Mouse (Mus musculus) CH12.LX (cell line): ENCODE data around the gene Ift46. TPM values are rescaled to one million over a fixed set of nuclear protein-coding genes. Genes with fewer than 3 reads are reported as not detected.
A peak's percentile ranks its signal among the peaks of the same experiment; 100 is the strongest.

Experiments
- DNase-seq: peaks from one replicate; pipeline ENCODE4 v3.0.0-alpha.2; 2013; ENCODE audit errors: extremely low read depth
- H3K27ac ChIP-seq: 2 replicates; pipeline ENCODE4 v1.5.1; 2012; ENCODE audit warnings: low read depth, mild to moderate bottlenecking, control low read depth, moderate library complexity; ENCODE audit not compliant: insufficient read depth
- H3K27me3 ChIP-seq: replicated peaks from 2 replicates; pipeline ENCODE3; 2012; ENCODE audit warnings: inconsistent platforms
- H3K36me3 ChIP-seq, 2 experiments: replicated peaks in 1 of 2; 2 replicates each; pipeline versions ENCODE3 to v1.6.1; 2012; ENCODE audit warnings: inconsistent platforms in 1 of 2, low read length in 1 of 2, mild to moderate bottlenecking in 1 of 2, mixed read lengths in 1 of 2, moderate library complexity in 1 of 2; ENCODE audit not compliant: control insufficient read depth in 1 of 2, insufficient read depth in 1 of 2
- H3K4me1 ChIP-seq, 2 experiments: 2 replicates each; pipeline ENCODE4 v1.6.1; 2012; ENCODE audit warnings: inconsistent platforms in 1 of 2, moderate library complexity in 1 of 2; ENCODE audit not compliant: insufficient read depth in 2 of 2, control insufficient read depth in 1 of 2
- H3K4me2 ChIP-seq: 2 replicates; pipeline ENCODE4 v1.6.1; 2012; ENCODE audit warnings: low read depth, mild to moderate bottlenecking, control low read depth; ENCODE audit not compliant: poor library complexity, insufficient read depth, severe bottlenecking
- H3K4me3 ChIP-seq, 3 experiments: fragments of 150-350 bp in 1 of 3; sonication (generic) in 1 of 3; replicated peaks in 1 of 3; 2 replicates each; pipeline versions ENCODE3 to v1.5.1; 2011 to 2012; ENCODE audit warnings: low read depth in 2 of 3, low read length in 2 of 3, mild to moderate bottlenecking in 2 of 3, moderate library complexity in 2 of 3, control low read depth in 1 of 3, improper control_type of control experiment in 1 of 3, inconsistent platforms in 1 of 3, mixed read lengths in 1 of 3; ENCODE audit not compliant: poor library complexity in 1 of 3
- H3K79me2 ChIP-seq: replicated peaks from 2 replicates; pipeline ENCODE4 v1.6.1; 2012; ENCODE audit warnings: mild to moderate bottlenecking, moderate library complexity; ENCODE audit not compliant: control insufficient read depth, poor library complexity, insufficient read depth, severe bottlenecking; ENCODE audit errors: extremely low read depth
- H3K9ac ChIP-seq: 2 replicates; pipeline ENCODE4 v1.6.1; 2012; ENCODE audit warnings: low read depth, mild to moderate bottlenecking, control low read depth, moderate library complexity; ENCODE audit not compliant: insufficient read depth
- H3K9me3 ChIP-seq: replicated peaks from 2 replicates; pipeline ENCODE3; 2012; ENCODE audit warnings: low read length, inconsistent platforms, mixed read lengths
- BHLHE40 ChIP-seq: IDR thresholded peaks from 2 replicates; pipeline ENCODE4 v1.6.1; 2011; ENCODE audit warnings: mild to moderate bottlenecking, low read depth, low read length, improper control_type of control experiment
- CHD1 ChIP-seq: IDR thresholded peaks from 2 replicates; pipeline ENCODE4 v1.6.1; 2012; ENCODE audit warnings: low read depth, low read length, improper control_type of control experiment, inconsistent platforms
- CHD2 ChIP-seq: IDR thresholded peaks from 2 replicates; pipeline ENCODE4 v1.6.1; 2011; ENCODE audit warnings: low read length, improper control_type of control experiment
- CTCF ChIP-seq, 2 experiments: IDR thresholded peaks in 1 of 2; conservative IDR thresholded peaks in 1 of 2; 2 replicates each; pipeline ENCODE4 v1.5.1; 2011 to 2012; ENCODE audit warnings: low read depth in 2 of 2, low read length in 2 of 2, improper control_type of control experiment in 1 of 2, inconsistent platforms in 1 of 2, mild to moderate bottlenecking in 1 of 2, moderate library complexity in 1 of 2
- EP300 ChIP-seq: IDR thresholded peaks from 2 replicates; pipeline ENCODE4 v1.6.1; 2011; ENCODE audit warnings: low read length, improper control_type of control experiment
- ETS1 ChIP-seq: conservative IDR thresholded peaks from 2 replicates; pipeline ENCODE4 v1.6.1; 2012; ENCODE audit warnings: low read depth, mild to moderate bottlenecking, inconsistent platforms, low read length, improper control_type of control experiment, moderate library complexity
- GABPA ChIP-seq: IDR thresholded peaks from 2 replicates; pipeline ENCODE4 v1.6.1; 2012; ENCODE audit warnings: low read depth, low read length, improper control_type of control experiment, inconsistent platforms; ENCODE audit not compliant: insufficient replicate concordance
- HCFC1 ChIP-seq: IDR thresholded peaks from 2 replicates; pipeline ENCODE4 v1.6.1; 2012; ENCODE audit warnings: low read depth, mild to moderate bottlenecking, inconsistent platforms, low read length, improper control_type of control experiment
- JUN ChIP-seq: IDR thresholded peaks from 2 replicates; pipeline ENCODE4 v1.6.1; 2011; ENCODE audit warnings: low read depth, mild to moderate bottlenecking, low read length, improper control_type of control experiment, moderate library complexity; ENCODE audit not compliant: insufficient read depth
- JUND ChIP-seq: conservative IDR thresholded peaks from 2 replicates; pipeline ENCODE4 v1.6.1; 2011; ENCODE audit warnings: low read depth, low read length, improper control_type of control experiment
- MAFK ChIP-seq: IDR thresholded peaks from 2 replicates; pipeline ENCODE4 v1.6.1; 2011; ENCODE audit warnings: low read length, improper control_type of control experiment; ENCODE audit not compliant: insufficient replicate concordance
- MAX ChIP-seq: IDR thresholded peaks from 2 replicates; pipeline ENCODE4 v1.6.1; 2011; ENCODE audit warnings: low read length, improper control_type of control experiment
- MAZ ChIP-seq: IDR thresholded peaks from 2 replicates; pipeline ENCODE4 v1.6.1; 2012; ENCODE audit warnings: low read depth, mild to moderate bottlenecking, inconsistent platforms, low read length, improper control_type of control experiment, moderate library complexity
- MEF2A ChIP-seq: IDR thresholded peaks from 2 replicates; pipeline ENCODE4 v1.6.1; 2014; ENCODE audit warnings: low read depth, mild to moderate bottlenecking, inconsistent platforms, low read length, improper control_type of control experiment, borderline replicate concordance
- MXI1 ChIP-seq: IDR thresholded peaks from 2 replicates; pipeline ENCODE4 v1.6.1; 2011; ENCODE audit warnings: mild to moderate bottlenecking, low read depth, low read length, improper control_type of control experiment
- NRF1 ChIP-seq: IDR thresholded peaks from 2 replicates; pipeline ENCODE4 v1.6.1; 2014; ENCODE audit warnings: low read depth, mild to moderate bottlenecking, inconsistent platforms, low read length, improper control_type of control experiment, moderate library complexity
- POLR2A ChIP-seq: IDR thresholded peaks from 2 replicates; pipeline ENCODE4 v1.6.1; 2011; ENCODE audit warnings: low read depth, mild to moderate bottlenecking, improper control_type of control experiment, low read length
- RAD21 ChIP-seq: IDR thresholded peaks from 2 replicates; pipeline ENCODE4 v1.6.1; 2011; ENCODE audit warnings: low read depth, mild to moderate bottlenecking, low read length, improper control_type of control experiment, moderate library complexity
- SIN3A ChIP-seq: IDR thresholded peaks from 2 replicates; pipeline ENCODE4 v1.6.1; 2012; ENCODE audit warnings: low read length, improper control_type of control experiment, inconsistent platforms
- TBP ChIP-seq: conservative IDR thresholded peaks from 2 replicates; pipeline ENCODE4 v1.6.1; 2011; ENCODE audit warnings: low read depth, low read length, improper control_type of control experiment
- TCF12 ChIP-seq: IDR thresholded peaks from 2 replicates; pipeline ENCODE4 v1.6.1; 2014; ENCODE audit warnings: low read depth, mild to moderate bottlenecking, inconsistent platforms, low read length, improper control_type of control experiment
- UBTF ChIP-seq: IDR thresholded peaks from 2 replicates; pipeline ENCODE4 v1.6.1; 2012; ENCODE audit warnings: low read depth, mild to moderate bottlenecking, inconsistent platforms, low read length, improper control_type of control experiment, moderate library complexity
- USF1 ChIP-seq: IDR thresholded peaks from 2 replicates; pipeline ENCODE4 v1.6.1; 2014; ENCODE audit warnings: low read depth, mild to moderate bottlenecking, inconsistent platforms, low read length, improper control_type of control experiment
- USF2 ChIP-seq: conservative IDR thresholded peaks from 2 replicates; pipeline ENCODE4 v1.6.1; 2011; ENCODE audit warnings: low read depth, low read length, improper control_type of control experiment
- ZC3H11A ChIP-seq: IDR thresholded peaks from 2 replicates; pipeline ENCODE4 v1.6.1; 2012; ENCODE audit warnings: low read depth, mild to moderate bottlenecking, inconsistent platforms, low read length, improper control_type of control experiment
- ZKSCAN1 ChIP-seq: IDR thresholded peaks from 2 replicates; pipeline ENCODE4 v1.6.1; 2012; ENCODE audit warnings: low read depth, inconsistent platforms, low read length, improper control_type of control experiment, borderline replicate concordance
- ZMIZ1 ChIP-seq: IDR thresholded peaks from 2 replicates; pipeline ENCODE4 v1.6.1; 2012; ENCODE audit warnings: low read depth, mild to moderate bottlenecking, inconsistent platforms, low read length, improper control_type of control experiment
- dilution Hi-C: fragments of 300-500 bp; cut with MboI; formaldehyde crosslinking; loops from 2 replicates; pipeline ENCODE4 v1.14.3; 2020; ENCODE audit warnings: low sequenced_read_pairs; ENCODE audit not compliant: extremely low pct_unique_long_range_greater_than_20kb, extremely low pct_ligation_motif_present
- in situ Hi-C: fragments of 300-500 bp; cut with MboI; formaldehyde crosslinking; loops from 3 replicates; pipeline ENCODE4 v1.14.3; 2019; ENCODE audit warnings: low sequenced_read_pairs, low pct_ligation_motif_present, low pct_unique_long_range_greater_than_20kb, mixed read lengths
- polyA plus RNA-seq: library from polyadenylated mRNA; unstranded; fragments of >175 nt; gene quantifications from 2 replicates; pipeline ENCODE4 v1.2.1, GENCODE M21; 2012; ENCODE audit warnings: low read depth; ENCODE audit not compliant: insufficient read length
- total RNA-seq, 2 experiments: library from RNA; depleted of rRNA; stranded (reverse); fragments of 300-350 nt in 1 of 2; fragments of >200 nt in 1 of 2; gene quantifications; 2 replicates each; pipeline ENCODE4 v1.2.3; 2012 to 2014

Ift46 gene
- total and polyA plus RNA-seq, 3 experiments = 49.8 to 80.0 (median 57.7) TPM

- dilution Hi-C loops = no loop called here
- TF ChIP-seq TCF12 = peak; percentile 77; the same call in 1 of the 2 replicates
- TF ChIP-seq MAFK = no peak
- 0 out of 2 replicates have a peak, but pooled peaks have one; percentile 17 for TF ChIP-seq MEF2A
- no peak for TF ChIP-seq ZC3H11A
- TF ChIP-seq EP300 = no peak
- TF ChIP-seq JUND = no peak
- TF ChIP-seq MAZ = no peak
- TF ChIP-seq ETS1 = peak; percentile 45
- 0 out of 2 replicates have a peak, but pooled peaks have one; percentile 12 for TF ChIP-seq BHLHE40
- no peak for TF ChIP-seq USF1
- TF ChIP-seq CTCF (conservative IDR thresholded peaks at IDR 0.05 in 1 of 2, IDR thresholded peaks at IDR 0.05 in 1 of 2; ENCODE audit: low read depth in 2 of 2, low read length in 2 of 2) = no peak
- no peak for TF ChIP-seq USF2
- TF ChIP-seq MXI1 = peak; percentile 57; the same call in 1 of the 2 replicates
- TF ChIP-seq NRF1 = peak; percentile 63
- TF ChIP-seq HCFC1 = no peak
- 0 out of 2 replicates have a peak, but pooled peaks have one; percentile 4 for TF ChIP-seq POLR2A
- TF ChIP-seq UBTF = no peak
- TF ChIP-seq, all 38 proteins: peak for 7
- DNase-seq = peak; percentile 43
Observed at GRCm38 (mm10) chr9:44720358-44721153, 47.2 kb upstream of the Ift46 start.

GRCm38 (mm10) chr9:44721154-44721876 lies 46.4 kb upstream of the Ift46 start:
- DNase-seq = peak; percentile 79
- H3K27ac ChIP-seq = no peak overlapping the region
- H3K4me2 ChIP-seq = peak overlapping the region; percentile 94
- peak overlapping the region; percentile 72 to 81 (median 77) for H3K4me3 ChIP-seq
- peak overlapping the region; percentile 59 for H3K9ac ChIP-seq
- dilution Hi-C loops = no loop called here
- in situ Hi-C loops = no loop called here
- peaks cover 17 to 68% of the 10 kb centered on the region in 2 experiments for H3K4me1 ChIP-seq
- H3K27me3 ChIP-seq = no peaks in the 10 kb centered on the region
- H3K9me3 ChIP-seq = no peaks in the 10 kb centered on the region
- peaks cover under 1 to 23% of the 10 kb centered on the region in 2 experiments for H3K36me3 ChIP-seq
- H3K79me2 ChIP-seq = no peaks in the 10 kb centered on the region
- no peak for TF ChIP-seq RAD21
- TF ChIP-seq ZKSCAN1 = no peak
- TF ChIP-seq MAZ = peak; percentile 75
- TF ChIP-seq HCFC1 = peak; percentile 51
- TF ChIP-seq MAX = no peak
- TF ChIP-seq JUN = no peak
- no peak for TF ChIP-seq MAFK
- TF ChIP-seq MEF2A = no peak
- no peak for TF ChIP-seq BHLHE40
- TF ChIP-seq CHD1 = no peak
- peak; percentile 77; the same call in 1 of the 2 replicates for TF ChIP-seq CHD2
- no peak for TF ChIP-seq EP300
- 0 out of 2 replicates have a peak, but pooled peaks have one; percentile 31 for TF ChIP-seq NRF1
- TF ChIP-seq TBP = no peak
- no peak for TF ChIP-seq GABPA
- peak; percentile 31; the same call in 1 of the 2 replicates for TF ChIP-seq TCF12
- 0 out of 2 replicates have a peak, but pooled peaks have one; percentile 43 for TF ChIP-seq ZMIZ1
- no peak for TF ChIP-seq JUND
- peak; percentile 16; the same call in 1 of the 2 replicates for TF ChIP-seq SIN3A

More at GRCm38 (mm10) chr9:44720358-44721153, 47.2 kb upstream of the Ift46 start:
- Histone ChIP-seq H3K4me3 (peak overlapping the region; percentile 72 to 81 (median 77)), H3K4me2 (peak overlapping the region; percentile 94), H3K36me3 (peaks cover 4 to 31% of the 10 kb centered on the region in 2 experiments), H3K4me1 (peaks cover 15 to 61% of the 10 kb centered on the region in 2 experiments), H3K27ac (no peak overlapping the region), H3K9me3 (no peaks in the 10 kb centered on the region), H3K9ac (peak overlapping the region; percentile 59), H3K27me3 (no peaks in the 10 kb centered on the region), H3K79me2 (no peaks in the 10 kb centered on the region)
- in situ Hi-C loops = no loop called here
